Mouse (Mus musculus): Measurements from ENCODE around the gene Psd4.

The Psd4 gene

GRCm38 (mm10) chr2:24435699-24436098, 68.3 kb downstream of the Psd4 start:
- DNase-seq (ENCODE audit: low spot score in 2 of 2) = no peak

- DNase-seq (ENCODE audit: low spot score in 2 of 2) = no peak
Observed at GRCm38 (mm10) chr2:24440056-24440455, 72.7 kb downstream of the Psd4 start.

DNA sequence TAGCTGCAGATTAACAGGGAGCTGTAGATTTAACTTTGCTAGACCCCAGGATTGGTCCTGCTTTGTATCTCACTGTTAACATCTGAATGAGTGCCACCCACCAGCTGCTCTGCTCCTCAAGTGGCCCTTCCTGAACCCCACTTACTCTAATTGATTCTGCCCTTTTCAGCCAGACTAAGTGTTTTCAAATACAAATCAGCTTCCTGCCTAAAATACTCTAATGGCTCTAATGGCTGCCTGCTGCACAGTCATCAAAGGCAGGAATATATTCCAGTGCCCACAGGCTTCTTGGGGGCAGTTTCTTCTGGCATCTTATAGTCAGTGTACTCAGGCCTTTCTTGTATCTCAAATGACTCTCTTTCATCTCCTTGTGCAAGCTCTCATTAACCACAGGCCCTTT, 74.5 kb downstream of the Psd4 start:
- no peak for DNase-seq (ENCODE audit: low spot score in 2 of 2)

DNA sequence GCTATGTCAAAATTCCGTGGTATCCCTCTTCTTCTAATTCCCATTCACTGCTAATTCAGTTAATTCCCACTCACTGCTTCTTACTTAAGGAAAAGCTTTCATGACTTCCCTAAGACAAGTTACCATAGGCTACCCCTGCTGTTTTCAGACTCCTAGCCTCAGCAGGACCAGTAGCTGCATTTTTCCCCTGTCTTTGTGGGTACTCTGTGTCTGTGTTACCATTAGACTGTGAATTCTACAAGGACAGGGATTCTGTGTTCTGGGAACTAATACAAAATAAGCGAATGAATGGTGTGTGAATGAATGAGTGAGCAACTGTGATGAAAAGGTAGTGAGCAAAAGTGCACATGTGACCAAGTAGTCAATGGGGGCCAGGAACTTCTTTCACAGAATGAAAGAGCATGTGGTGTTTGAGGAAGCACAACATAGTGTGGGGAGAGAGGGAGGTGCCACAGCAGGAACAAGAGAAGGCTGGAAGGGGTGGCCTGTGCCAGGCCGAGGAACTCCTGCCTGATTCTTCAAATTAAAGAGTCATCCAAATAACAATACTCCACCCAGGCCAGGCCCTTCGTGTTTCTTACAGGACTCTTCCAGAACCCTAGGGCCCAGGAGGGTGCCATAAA, 75.0 kb downstream of the Psd4 start:
- DNase-seq (ENCODE audit: low spot score in 2 of 2) = no peak

- DNase-seq (ENCODE audit: low spot score in 2 of 2) = no peak
Observed at GRCm38 (mm10) chr2:24443256-24443790, 75.9 kb downstream of the Psd4 start.

- no peak for DNase-seq (ENCODE audit: low spot score in 2 of 2)
Observed at GRCm38 (mm10) chr2:24449111-24449510, 81.7 kb downstream of the Psd4 start.

DNA sequence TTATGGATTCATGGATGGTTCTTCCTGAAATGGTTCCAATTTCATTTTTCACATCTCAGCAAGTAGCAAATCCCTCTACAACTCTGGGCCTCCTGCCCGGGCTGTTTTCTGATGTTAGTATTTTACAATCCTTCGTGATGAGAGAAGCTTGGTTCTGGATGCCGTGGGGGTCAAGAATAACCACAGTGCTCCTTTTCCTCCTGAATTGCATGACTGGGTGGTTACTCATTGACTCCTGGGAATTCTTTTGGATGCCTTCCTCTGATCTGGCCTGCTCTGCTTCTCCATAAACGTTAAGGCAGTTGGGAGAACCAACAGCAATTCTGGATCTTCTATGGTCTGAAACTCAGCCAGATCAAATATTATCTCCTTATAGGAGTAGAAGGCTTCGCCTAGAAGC, 85.8 kb downstream of the Psd4 start:
- DNase-seq (ENCODE audit: low spot score in 2 of 2) = no peak

DNA sequence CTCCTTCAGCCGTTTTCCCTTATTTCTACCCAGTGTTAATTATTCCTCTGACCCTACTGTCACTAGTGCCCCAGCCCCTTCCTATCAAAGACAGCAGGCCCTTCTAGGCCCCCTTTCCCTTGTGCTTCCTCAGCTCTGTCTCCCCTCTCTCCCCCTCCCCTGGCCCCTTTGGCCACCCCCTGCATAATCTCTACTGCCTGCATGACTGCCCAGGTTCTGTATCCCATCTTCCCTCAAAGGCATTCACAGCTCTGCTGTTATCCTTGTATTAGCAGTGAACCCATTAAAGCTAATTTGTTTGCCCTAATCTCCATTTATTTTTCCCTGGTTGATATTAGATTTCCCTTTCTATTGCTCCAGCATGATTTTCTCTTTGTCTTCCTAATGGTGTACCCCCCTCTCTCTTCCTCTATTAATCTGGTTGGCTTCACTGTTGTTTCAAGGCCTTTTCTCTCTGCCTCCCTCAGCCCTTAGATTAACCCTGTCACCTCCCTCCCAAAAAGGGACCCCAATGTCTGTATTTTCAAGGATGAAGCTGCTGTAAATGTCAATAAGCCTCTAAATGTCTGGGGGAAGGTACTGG, 87.1 kb downstream of the Psd4 start:
- DNase-seq (ENCODE audit: low spot score in 2 of 2) = no peak

DNA sequence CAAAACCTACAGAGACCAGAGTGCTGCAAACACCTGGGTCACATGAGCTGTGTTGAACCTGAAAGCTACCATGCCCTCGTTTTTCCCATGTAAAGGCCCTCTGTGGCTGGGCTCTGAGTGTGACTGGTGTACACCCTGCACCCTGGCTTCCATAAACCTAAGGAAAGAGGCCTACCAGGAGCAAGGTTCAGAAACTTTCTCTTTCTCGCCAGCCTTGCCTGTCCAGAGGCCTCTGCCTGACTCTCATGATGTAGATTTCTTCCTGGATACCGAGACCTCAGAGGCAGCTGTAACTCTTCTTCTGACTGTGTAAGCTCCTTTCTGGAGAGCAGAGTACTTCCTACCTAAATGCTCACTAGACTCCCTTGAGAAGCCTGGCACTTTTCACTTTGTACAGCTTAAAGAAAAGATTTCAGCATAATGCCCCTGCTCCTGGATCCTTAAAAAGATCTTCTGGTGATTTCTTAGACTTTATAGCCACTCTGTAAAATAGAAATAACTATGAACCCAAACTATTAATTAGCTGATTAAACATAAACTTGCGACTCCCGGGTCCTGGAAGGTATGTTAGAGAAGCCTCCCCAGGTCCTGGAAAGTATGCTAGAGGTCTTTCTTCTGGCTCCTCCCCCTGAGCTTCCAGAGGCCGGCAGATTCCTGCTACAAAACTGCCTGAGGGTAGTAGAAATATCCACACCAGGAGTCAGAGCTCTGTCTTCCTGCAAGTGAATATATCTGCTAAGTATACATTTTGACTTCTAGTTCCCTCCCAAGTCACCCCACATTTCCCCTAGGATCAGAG, 87.9 kb downstream of the Psd4 start:
- no peak for DNase-seq (ENCODE audit: low spot score in 2 of 2)

GRCm38 (mm10) chr2:24456841-24457240, 89.5 kb downstream of the Psd4 start:
- no peak for DNase-seq (ENCODE audit: low spot score in 2 of 2)

- DNase-seq (ENCODE audit: low spot score in 2 of 2) = no peak
Observed at GRCm38 (mm10) chr2:24460112-24460807, 92.9 kb downstream of the Psd4 start.

DNA sequence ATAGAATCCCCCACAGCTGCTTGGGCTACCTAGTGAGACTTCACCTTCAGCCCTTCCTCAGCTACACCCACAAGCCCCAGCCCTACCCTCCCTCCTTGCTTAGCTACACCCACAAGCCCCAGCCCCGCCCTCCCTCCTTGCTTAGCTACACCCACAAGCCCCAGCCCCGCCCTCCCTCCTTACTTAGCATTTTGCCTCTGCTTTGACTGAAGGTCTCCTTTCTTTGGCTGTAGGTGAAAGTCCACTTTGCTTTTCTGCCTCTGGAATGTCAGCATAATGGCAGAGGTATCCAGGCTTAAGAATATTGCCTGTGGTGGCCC, 93.4 kb downstream of the Psd4 start:
- no peak for DNase-seq (ENCODE audit: low spot score in 2 of 2)
